Mouse (Mus musculus): ENCODE data around the gene Dnajc5. TPM values are rescaled to one million over a fixed set of nuclear protein-coding genes. Genes with fewer than 3 reads are reported as not detected.
"Not testable (repeated sequence)": the region's sequence is repeated elsewhere in the genome, so short reads cannot be mapped to it uniquely, and the experiment has no call there.

The Dnajc5 gene
- polyA plus RNA-seq, 1 experiment from 2014 or later = 137 TPM

- 84% methylated on average over 31 of the region's 31 CpGs for WGBS
- Histone ChIP-seq H3K4me1 (peaks cover 16% of the 10 kb centered on the region), H3K36me3 (no peaks in the 10 kb centered on the region), H3K9me3 (no peaks in the 10 kb centered on the region), H3K27me3 (no peaks in the 10 kb centered on the region), H3K4me3 (no peak within 1 kb of the TSS), H3K4me2 (replicated peaks) (no peak within 1 kb of the TSS), H3K27ac (replicated peaks) (no peak within 1 kb of the TSS), H3K9ac (replicated peaks) (no peak within 1 kb of the TSS)
- ATAC-seq (ENCODE audit: low FRiP score, low read depth) = no peak
These were observed 26.9 kb upstream of the Dnajc5 start, which contains the start of gene Abhd16b for GRCm38 (mm10) chr2:181493156-181493927. Gene Abhd16b, plus strand, starts transcription at chr2:181493206.

GRCm38 (mm10) chr2:181494266-181494945 is 25.9 kb upstream of the Dnajc5 start:
- Histone ChIP-seq H3K27me3 (no peaks in the 10 kb centered on the region), H3K27ac (replicated peaks) (no peak overlapping the region), H3K4me1 (peaks cover 20% of the 10 kb centered on the region), H3K36me3 (no peaks in the 10 kb centered on the region), H3K9me3 (no peaks in the 10 kb centered on the region), H3K4me2 (replicated peaks) (no peak overlapping the region), H3K9ac (replicated peaks) (no peak overlapping the region; the same call in 1 of the 2 replicates), H3K4me3 (no peak overlapping the region)
- 82% methylated on average over 26 of the region's 26 CpGs for WGBS
- ATAC-seq (ENCODE audit: low FRiP score, low read depth) = no peak

DNA sequence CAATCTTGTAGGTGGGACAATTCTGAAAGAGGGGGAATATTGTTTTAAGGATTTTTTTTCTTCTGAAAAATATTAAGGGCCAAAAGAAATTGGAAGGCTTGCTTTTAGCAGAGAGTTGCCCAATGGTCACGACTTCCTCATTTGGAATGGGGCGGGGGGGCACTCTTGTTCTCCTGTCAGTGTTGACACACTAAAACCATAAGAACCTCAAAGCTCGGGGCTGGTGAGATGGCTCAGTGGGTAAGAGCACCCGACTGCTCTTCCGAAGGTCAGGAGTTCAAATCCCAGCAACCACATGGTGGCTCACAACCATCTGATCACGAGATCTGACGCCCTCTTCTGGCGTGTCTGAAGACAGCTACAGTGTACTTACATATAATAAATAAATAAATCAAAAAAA is 24.4 kb upstream of the Dnajc5 start:
- H3K9me3 ChIP-seq; H3K9ac ChIP-seq (replicated peaks); H3K4me3 ChIP-seq; H3K27ac ChIP-seq (replicated peaks); ATAC-seq (ENCODE audit: low FRiP score, low read depth); H3K27me3 ChIP-seq: not testable (repeated sequence)
- Histone ChIP-seq H3K4me1 (peaks cover 20% of the 10 kb centered on the region), H3K4me2 (replicated peaks) (peak overlapping the region; percentile 97), H3K36me3 (peaks cover 11% of the 10 kb centered on the region)
- 58% methylated on average over 8 of the region's 8 CpGs for WGBS

GRCm38 (mm10) chr2:181496281-181496680 is 24.0 kb upstream of the Dnajc5 start:
- peak overlapping the region; percentile 51 for H3K9ac ChIP-seq (replicated peaks)
- H3K36me3 ChIP-seq = peaks cover 15% of the 10 kb centered on the region
- WGBS = 12% methylated on average over 8 of the region's 8 CpGs
- peaks cover 20% of the 10 kb centered on the region for H3K4me1 ChIP-seq
- ATAC-seq (ENCODE audit: low FRiP score, low read depth) = peak; percentile 7; the same call in 1 of the 2 replicates
- peak overlapping the region; percentile 78 for H3K27ac ChIP-seq (replicated peaks)
- H3K4me2 ChIP-seq (replicated peaks) = peak overlapping the region; percentile 97
- no peaks in the 10 kb centered on the region for H3K9me3 ChIP-seq
- H3K27me3 ChIP-seq = no peaks in the 10 kb centered on the region
- H3K4me3 ChIP-seq = peak overlapping the region; percentile 91

GRCm38 (mm10) chr2:181496831-181497547 is 23.3 kb upstream of the Dnajc5 start, which contains the start of gene Tpd52l2:
Gene Tpd52l2, plus strand, starts transcription at chr2:181497142.
- WGBS = under 1% methylated on average over 46 of the region's 46 CpGs
- ATAC-seq (ENCODE audit: low FRiP score, low read depth) = peak; percentile 97
- H3K27ac ChIP-seq (replicated peaks) = peak within 1 kb of the TSS; percentile 85
- peaks cover 23% of the 10 kb centered on the region for H3K36me3 ChIP-seq
- H3K4me3 ChIP-seq = peak within 1 kb of the TSS; percentile 91
- peak within 1 kb of the TSS; percentile 97 for H3K9ac ChIP-seq (replicated peaks)
- H3K27me3 ChIP-seq = no peaks in the 10 kb centered on the region
- H3K4me2 ChIP-seq (replicated peaks) = peak within 1 kb of the TSS; percentile 97
- peaks cover 20% of the 10 kb centered on the region for H3K4me1 ChIP-seq
- H3K9me3 ChIP-seq = no peaks in the 10 kb centered on the region

DNA sequence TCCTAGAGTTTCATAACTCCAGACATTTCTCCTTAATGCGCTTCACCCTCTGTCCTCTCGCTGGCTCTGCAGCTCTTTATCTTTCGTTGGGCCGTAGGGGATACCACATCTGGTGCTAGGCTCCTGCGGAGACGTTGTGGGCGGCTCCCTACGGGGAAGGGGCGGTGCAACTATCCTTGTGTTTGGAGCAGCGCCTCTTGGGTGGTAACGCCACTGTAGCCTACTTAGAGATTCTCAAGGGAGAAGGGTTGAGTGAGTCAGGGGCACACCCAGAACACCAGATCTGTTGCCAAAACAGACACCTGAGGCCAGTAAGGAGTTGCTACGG is 22.8 kb upstream of the Dnajc5 start:
- H3K27ac ChIP-seq (replicated peaks) = peak overlapping the region; percentile 85
- 0% methylated on average over 12 of the region's 12 CpGs for WGBS
- H3K4me1 ChIP-seq = peaks cover 20% of the 10 kb centered on the region
- H3K27me3 ChIP-seq = no peaks in the 10 kb centered on the region
- ATAC-seq (ENCODE audit: low FRiP score, low read depth) = peak; percentile 48
- peaks cover 28% of the 10 kb centered on the region for H3K36me3 ChIP-seq
- H3K4me3 ChIP-seq = peak overlapping the region; percentile 91
- no peaks in the 10 kb centered on the region for H3K9me3 ChIP-seq
- H3K4me2 ChIP-seq (replicated peaks) = peak overlapping the region; percentile 97
- H3K9ac ChIP-seq (replicated peaks) = peak overlapping the region; percentile 97

DNA sequence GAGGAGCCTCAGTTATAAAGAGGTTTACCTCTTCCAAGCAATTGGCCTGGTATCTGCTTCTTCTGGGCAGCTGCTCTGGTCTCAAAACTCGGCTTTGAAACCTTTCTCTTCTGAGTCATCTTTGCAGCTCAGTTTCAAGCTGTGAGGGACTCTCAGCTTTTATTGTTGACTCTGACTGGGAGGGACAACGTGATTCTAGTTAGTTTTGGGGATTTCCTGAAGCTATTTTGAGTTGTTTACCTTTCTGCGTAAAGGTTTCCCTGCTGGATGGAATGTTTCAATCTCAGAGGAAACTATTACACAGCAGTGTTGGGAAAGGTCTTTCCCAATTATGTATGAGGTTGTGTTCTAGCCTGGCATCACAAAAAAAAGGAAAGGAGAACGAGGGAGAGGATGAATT is 21.6 kb upstream of the Dnajc5 start:
- no peak overlapping the region for H3K4me3 ChIP-seq
- H3K27me3 ChIP-seq = no peaks in the 10 kb centered on the region
- H3K27ac ChIP-seq (replicated peaks) = no peak overlapping the region
- H3K9ac ChIP-seq (replicated peaks) = no peak overlapping the region
- peaks cover 37% of the 10 kb centered on the region for H3K36me3 ChIP-seq
- no peaks in the 10 kb centered on the region for H3K9me3 ChIP-seq
- peaks cover 20% of the 10 kb centered on the region for H3K4me1 ChIP-seq
- H3K4me2 ChIP-seq (replicated peaks) = no peak overlapping the region
- WGBS = 84% methylated on average over 4 of the region's 4 CpGs
- ATAC-seq (ENCODE audit: low FRiP score, low read depth) = no peak

DNA sequence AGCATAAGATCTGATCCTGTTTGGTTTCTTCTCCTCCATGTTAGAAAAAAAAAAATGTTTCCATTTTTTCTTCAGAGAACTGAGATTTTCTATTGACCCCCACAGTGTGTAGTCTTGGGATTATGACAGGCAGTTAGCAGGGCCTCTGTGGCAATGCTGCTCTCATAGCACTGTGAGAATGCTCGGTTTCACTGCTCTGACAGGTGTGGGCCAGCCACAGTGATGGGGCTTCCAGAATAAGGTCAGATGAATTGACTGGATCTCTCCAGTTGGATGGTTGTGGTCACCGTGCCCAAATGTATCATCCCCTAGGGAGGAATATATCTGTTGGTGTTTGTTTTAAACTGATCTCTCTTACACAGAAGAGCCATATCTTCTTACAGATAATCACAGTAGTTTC is 11.1 kb upstream of the Dnajc5 start:
- H3K27ac ChIP-seq (replicated peaks) = no peak overlapping the region
- H3K4me2 ChIP-seq (replicated peaks) = no peak overlapping the region
- no peak for ATAC-seq (ENCODE audit: low FRiP score, low read depth)
- peaks cover 83% of the 10 kb centered on the region for H3K36me3 ChIP-seq
- no peak overlapping the region for H3K9ac ChIP-seq (replicated peaks)
- H3K4me1 ChIP-seq = no peaks in the 10 kb centered on the region
- H3K9me3 ChIP-seq = no peaks in the 10 kb centered on the region
- no peaks in the 10 kb centered on the region for H3K27me3 ChIP-seq
- 88% methylated on average over 2 of the region's 2 CpGs for WGBS
- H3K4me3 ChIP-seq = no peak overlapping the region

DNA sequence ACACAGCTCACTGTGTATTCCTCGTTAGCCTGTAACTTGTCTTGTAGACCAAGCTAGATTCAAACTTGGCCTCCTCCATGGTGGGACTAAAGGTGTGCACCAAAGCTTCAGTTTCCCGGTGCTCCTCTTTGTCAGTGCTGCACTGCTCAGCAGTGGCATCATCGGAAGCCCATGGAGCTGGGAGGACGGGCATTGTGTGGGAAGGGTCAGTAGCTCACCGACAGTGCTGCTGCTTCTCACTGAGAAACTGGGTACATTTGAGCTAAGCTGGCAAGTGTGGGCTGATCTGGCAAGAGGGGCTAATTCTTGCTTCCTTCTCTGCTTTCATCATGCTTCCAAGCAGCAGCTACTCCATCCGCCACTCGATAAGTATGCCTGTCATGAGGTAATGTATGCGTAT is 9.1 kb upstream of the Dnajc5 start:
- H3K36me3 ChIP-seq = peaks cover 89% of the 10 kb centered on the region
- H3K27me3 ChIP-seq = no peaks in the 10 kb centered on the region
- no peak for ATAC-seq (ENCODE audit: low FRiP score, low read depth)
- H3K4me3 ChIP-seq = no peak overlapping the region
- 97% methylated on average over 8 of the region's 8 CpGs for WGBS
- H3K9me3 ChIP-seq = no peaks in the 10 kb centered on the region
- no peak overlapping the region for H3K4me2 ChIP-seq (replicated peaks)
- H3K9ac ChIP-seq (replicated peaks) = no peak overlapping the region
- H3K27ac ChIP-seq (replicated peaks) = no peak overlapping the region
- no peaks in the 10 kb centered on the region for H3K4me1 ChIP-seq

DNA sequence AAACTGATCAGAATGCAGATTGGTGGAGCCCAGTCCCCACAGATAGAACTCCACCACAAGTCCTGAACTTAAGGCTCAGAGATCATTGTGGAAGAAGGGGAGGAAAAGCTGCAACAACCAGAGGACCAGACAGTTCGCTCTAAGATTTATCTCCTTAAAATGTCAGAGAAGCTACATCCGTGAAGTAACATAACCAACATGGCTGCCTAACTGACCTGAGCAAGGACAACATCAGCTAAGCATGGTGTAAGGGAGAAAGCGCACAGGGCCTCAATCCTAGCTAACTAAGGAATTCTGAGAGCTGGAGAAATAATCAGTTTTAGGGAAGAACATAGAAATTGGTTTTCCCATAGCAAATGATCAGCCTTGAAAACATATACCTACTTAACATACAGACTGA is 1.1 kb upstream of the Dnajc5 start:
- Histone ChIP-seq H3K27me3 (no peaks in the 10 kb centered on the region), H3K9me3 (no peaks in the 10 kb centered on the region), H3K27ac (replicated peaks) (peak overlapping the region; percentile 98), H3K9ac (replicated peaks) (peak overlapping the region; percentile 94), H3K36me3 (peaks cover 33% of the 10 kb centered on the region), H3K4me2 (replicated peaks) (peak overlapping the region; percentile 70), H3K4me3 (peak overlapping the region; percentile 96), H3K4me1 (peaks cover 25% of the 10 kb centered on the region)
- WGBS = 76% methylated on average over 3 of the region's 3 CpGs
- ATAC-seq (ENCODE audit: low FRiP score, low read depth) = no peak

DNA sequence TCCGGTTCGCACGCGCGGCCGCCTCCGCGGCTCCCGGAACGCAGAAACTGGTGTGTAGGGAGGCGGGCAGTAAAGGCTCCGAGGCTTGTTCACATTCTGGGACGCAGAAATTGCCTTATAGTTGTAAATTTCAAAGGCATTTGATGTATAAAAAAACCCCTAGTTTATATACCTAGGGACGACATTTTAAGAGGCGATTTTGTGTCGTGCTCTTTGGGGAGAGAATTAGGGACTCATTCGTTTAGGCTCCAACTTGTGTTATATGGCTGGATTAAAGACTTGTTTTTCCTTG is 597 bp downstream of the Dnajc5 start:
- WGBS = under 1% methylated on average over 17 of the region's 17 CpGs
- H3K36me3 ChIP-seq = peaks cover 18% of the 10 kb centered on the region
- peak overlapping the region; percentile 70 for H3K4me2 ChIP-seq (replicated peaks)
- no peaks in the 10 kb centered on the region for H3K9me3 ChIP-seq
- no peak for ATAC-seq (ENCODE audit: low FRiP score, low read depth)
- peaks cover 25% of the 10 kb centered on the region for H3K4me1 ChIP-seq
- peak overlapping the region; percentile 96 for H3K4me3 ChIP-seq
- peak overlapping the region; percentile 98 for H3K27ac ChIP-seq (replicated peaks)
- no peaks in the 10 kb centered on the region for H3K27me3 ChIP-seq
- H3K9ac ChIP-seq (replicated peaks) = peak overlapping the region; percentile 94

- peak overlapping the region; percentile 70 for H3K4me2 ChIP-seq (replicated peaks)
- H3K4me3 ChIP-seq = peak overlapping the region; percentile 96
- ATAC-seq (ENCODE audit: low FRiP score, low read depth) = no peak
- H3K9me3 ChIP-seq = no peaks in the 10 kb centered on the region
- peak overlapping the region; percentile 94 for H3K9ac ChIP-seq (replicated peaks)
- no peak overlapping the region for H3K27ac ChIP-seq (replicated peaks)
- no peaks in the 10 kb centered on the region for H3K27me3 ChIP-seq
- H3K4me1 ChIP-seq = peaks cover 25% of the 10 kb centered on the region
- 68% methylated on average over 10 of the region's 10 CpGs for WGBS
- H3K36me3 ChIP-seq = peaks cover 12% of the 10 kb centered on the region
These were observed 1.2 kb downstream of the Dnajc5 start for GRCm38 (mm10) chr2:181521491-181521890.
